Mouse (Mus musculus): ENCODE data around the gene Tpsg1.

The Tpsg1 gene

DNA sequence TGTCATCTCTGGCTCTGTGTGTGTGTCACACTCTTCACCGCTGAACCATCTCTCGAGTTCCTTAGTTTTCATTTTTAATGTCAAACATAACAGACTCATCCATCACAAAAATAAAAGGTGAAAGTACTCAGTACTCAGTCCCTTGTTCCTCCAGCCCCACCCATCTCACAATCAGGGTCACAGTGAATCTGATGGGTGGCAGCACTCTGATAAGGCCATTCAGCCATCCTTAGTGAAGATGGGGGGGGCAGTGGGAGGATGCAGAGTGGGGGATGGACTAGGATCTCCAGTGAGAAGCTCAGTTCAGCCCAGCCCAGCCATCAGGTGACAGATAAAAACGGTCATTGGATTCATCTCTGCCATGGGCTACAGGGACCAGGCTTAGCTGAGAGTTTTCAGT lies at the start of gene Tpsg1:
Gene Tpsg1 (plus strand): TSS at position 301 of the 400 bp plus-strand sequence.
- no peak for DNase-seq (ENCODE audit: low spot score)

DNA sequence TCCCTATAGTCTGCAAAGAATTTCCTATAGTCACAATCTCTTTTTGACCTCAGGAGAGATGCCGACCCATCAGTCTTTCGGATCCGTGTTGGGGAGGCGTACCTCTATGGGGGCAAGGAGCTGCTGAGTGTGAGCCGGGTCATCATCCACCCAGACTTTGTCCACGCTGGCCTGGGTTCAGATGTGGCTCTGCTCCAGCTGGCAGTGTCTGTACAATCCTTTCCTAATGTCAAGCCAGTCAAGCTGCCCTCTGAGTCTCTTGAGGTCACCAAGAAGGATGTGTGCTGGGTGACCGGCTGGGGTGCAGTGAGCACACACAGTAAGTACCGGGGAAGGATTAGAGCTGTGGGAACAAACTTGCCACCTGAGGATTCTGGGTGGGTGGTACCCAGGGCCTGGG lies 48.3 kb upstream of the Tpsg1 start:
- no peak for DNase-seq (ENCODE audit: low spot score)

DNA sequence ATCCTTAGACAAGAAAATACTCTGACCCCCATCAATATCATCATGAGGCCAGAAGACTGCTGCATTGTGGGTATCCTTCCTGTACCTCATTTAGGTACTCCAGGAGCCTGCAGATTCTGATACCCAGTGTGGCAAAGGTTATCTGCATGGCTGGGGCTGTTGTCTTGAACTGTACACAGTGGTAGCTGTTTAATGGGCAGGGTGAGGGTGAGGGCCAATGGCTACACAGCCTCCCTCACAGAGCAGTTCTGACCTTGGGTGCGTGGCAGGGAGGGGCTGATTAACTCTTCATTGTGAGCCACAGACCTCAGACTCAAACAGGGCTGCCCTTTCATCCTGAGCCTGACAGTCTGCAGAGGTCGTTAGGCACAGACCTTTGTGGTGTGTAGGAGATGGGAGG lies 46.1 kb upstream of the Tpsg1 start:
- no peak for DNase-seq (ENCODE audit: low spot score)

DNA sequence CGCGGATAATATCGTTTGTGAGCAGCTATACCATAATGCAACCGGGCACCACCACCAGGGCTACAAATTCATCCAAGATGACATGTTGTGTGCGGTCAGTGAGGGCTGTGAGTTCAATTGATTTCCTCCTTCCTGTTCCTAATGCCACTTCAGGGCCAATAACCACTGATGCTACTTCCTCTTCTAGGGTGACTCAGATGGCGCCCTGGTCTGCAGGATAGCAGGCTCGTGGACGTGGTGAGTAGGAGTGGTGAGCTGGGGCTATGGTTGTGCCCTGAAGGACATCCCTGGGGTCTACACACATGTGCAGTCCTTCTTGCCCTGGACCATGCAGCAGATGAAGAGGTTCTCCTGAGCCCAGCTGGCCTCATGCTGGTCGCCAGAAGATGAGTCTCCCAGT lies 36.8 kb upstream of the Tpsg1 start:
- DNase-seq (ENCODE audit: low spot score), result no peak

DNA sequence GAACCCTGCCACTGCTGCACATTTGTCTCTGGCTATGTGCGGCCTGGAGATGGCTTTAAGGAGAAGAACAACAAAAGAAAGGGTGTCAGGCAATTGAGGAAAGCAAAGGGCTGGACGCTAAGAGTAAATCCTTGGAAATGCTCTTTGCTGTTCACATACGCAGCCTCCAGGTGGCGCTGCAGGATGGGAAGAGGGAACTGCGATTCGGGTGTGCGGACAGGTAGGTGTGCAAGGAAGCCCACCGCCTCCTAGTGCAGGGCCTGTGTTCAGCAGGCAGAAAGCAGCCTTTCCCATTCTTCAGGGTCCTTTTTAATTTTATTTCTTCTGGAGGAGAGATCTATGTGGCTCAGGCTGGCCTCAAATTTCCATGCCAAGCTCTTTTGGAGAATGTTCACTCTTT lies 35.1 kb upstream of the Tpsg1 start:
- peak; percentile 49 for DNase-seq (ENCODE audit: low spot score)

DNA sequence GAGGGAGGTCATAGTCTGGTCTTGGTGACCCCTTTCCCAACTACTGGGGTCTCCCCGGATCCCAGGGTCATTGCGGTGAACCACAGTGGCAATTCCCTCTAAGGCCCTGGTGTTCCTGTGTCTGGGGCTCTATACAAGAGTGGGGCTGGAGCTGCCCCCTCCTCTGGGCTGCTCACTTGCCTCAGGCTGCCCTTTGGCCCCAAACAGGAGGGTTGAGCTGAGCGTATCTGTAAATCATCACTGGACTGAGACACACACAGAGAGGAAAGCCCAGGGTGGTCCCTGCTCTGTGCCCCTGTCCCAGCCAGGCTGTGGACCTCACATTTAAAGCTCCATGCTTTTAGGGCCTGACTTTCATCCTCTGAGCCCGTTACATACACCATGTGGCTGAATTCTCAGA lies 30.9 kb upstream of the Tpsg1 start:
- no peak for DNase-seq (ENCODE audit: low spot score)

DNA sequence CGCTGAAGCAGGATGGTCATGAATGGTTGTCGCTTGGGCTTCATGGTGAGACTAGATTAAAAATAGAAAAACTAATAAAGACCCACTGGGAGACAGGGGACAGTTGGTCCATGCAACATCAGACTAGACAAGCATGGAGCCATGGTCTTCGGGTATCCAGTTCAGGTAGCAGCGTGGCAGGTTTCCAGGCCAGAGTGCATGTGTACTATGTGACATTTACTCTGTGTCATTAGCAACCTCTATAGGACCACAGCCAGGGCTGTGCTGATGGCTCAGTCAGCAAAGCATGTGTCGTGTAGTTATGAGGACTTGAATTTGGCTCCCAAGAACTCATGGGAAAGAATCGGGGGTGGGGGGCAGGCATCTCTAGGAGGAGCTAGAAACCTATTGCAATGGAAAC lies 29.1 kb upstream of the Tpsg1 start:
- DNase-seq (ENCODE audit: low spot score), result no peak

DNA sequence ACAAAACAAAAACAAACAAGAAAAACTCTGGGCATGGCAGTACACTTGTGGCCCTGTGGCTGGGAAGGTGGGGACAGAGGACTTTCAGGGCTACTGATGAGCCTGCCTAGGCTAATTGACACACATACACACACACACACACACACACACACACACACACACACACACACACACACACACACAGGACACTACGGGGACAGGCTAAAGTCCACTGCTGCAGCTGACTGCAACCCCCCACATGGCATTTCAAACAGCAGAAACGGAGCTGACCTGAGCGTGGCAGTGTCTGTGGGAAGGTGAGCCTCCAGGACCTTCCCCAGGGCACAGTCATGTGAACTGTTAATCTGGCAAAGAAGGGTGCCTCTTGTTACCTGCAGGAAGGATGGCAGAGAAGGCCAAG lies 27.6 kb upstream of the Tpsg1 start:
- no peak for DNase-seq (ENCODE audit: low spot score)

DNA sequence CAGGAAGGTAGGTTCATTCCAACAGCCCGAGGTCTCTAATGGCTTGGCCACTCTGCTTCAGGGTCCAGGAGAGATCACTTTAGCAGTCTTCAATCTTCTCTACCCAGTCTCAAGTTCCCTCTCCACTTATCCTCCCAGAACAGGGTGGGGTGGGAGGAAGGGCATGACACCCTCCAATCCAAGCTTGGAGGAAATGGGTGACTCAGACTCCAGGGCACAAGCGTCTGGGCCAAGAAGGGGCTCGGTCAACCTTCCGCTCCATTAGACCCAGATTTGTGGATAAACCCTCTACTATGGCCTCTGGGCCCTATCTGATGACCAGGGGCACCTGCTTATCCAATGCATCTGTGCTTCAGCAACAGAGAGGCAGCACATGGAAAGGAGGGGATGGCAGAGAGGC lies 23.6 kb upstream of the Tpsg1 start, which contains the start of gene Tpsab1:
Gene Tpsab1 (minus strand): TSS at position 101 of the 400 bp plus-strand sequence.
- no peak for DNase-seq (ENCODE audit: low spot score)

DNA sequence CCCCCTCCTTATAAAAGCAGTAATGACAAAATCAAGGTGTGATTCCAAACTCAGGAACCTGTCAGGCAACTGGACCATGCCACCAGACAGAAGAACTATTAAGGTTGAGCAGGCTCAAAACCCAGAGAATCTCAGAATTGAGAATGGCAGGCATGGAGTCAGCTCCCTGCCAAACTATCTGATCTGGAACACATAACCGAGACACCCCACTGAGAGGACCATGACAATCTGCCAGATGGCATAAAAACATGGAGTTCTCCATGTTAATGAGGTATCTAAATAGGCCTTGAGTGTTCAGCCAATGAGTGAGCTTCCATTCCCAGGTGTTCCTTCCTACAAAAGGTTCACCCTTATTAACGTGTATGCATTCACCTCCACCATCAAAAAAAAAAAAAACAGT lies 7.8 kb upstream of the Tpsg1 start:
- DNase-seq (ENCODE audit: low spot score), result no peak

DNA sequence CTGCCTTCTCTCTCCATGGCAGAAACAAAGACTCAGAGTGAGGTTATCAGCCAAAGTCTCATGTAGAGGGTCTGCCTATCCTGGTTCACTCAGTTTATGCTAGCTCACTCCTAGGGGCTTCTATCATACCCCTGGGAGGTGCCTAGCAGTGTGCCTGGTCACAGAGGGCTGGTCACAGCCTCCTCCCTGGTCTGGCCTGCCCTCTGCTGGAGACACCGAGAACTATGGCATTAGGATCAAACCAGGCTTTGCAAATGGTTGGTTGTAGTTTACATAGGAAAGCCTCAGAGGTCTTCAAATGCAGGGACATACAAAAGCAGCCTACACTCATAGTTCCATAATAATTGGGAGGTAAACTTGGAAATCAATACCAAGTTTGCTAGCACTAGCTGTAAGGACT lies 5.3 kb upstream of the Tpsg1 start:
- no peak for DNase-seq (ENCODE audit: low spot score)

DNA sequence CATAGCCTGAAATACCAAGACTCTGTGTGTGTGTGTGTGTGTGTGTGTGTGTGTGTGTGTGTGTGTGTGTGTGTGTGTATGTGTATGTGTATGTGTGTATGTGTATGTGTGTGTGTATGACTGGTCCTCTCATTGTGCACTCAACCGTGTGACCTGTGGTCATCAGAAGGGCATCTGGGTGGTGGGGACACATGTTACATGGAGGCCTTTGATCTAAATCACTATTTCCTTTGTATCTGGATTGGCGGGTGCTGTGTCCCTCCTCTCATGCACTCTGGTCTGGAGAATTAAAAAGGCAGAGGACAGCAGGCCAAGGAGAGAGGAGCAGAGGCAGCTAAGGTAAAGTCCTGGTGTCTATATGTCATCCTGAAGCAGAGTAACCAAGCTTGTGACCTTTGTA lies 3.1 kb upstream of the Tpsg1 start, which contains the start of gene Tpsb2:
Gene Tpsb2 (plus strand): TSS at position 301 of the 400 bp plus-strand sequence.
- DNase-seq (ENCODE audit: low spot score), result no peak

DNA sequence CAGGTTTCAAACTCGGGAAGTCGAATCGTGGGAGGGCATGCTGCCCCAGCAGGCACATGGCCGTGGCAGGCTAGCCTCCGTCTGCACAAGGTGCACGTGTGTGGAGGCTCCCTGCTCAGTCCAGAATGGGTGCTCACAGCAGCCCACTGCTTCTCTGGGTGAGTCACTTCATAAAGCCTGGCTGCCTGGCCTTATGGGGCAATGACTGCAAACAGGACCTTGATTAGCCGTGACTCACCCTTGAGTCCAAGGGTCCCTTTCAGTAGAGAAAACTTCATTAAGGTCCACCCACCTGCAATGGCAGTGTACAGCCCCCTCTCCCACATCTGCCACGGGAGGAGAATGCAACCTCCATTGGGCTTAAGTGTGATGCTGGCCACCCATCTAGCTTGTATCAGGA lies 3.4 kb downstream of the Tpsg1 start:
- DNase-seq (ENCODE audit: low spot score), result no peak

DNA sequence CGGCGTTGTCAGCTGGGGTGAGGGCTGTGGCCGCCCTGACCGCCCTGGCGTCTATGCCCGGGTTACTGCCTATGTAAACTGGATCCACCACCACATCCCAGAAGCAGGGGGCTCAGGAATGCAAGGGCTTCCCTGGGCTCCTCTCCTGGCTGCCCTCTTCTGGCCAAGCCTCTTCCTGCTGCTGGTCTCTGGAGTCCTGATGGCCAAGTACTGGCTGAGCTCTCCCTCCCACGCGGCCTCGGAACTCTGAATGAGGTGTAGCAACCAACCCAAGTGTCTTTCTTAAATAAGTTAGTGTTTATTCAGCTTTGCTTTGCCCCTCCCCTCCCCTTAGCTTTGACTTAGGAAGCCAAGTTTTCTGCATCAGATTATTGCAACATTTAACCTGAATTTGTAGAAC lies 4.9 kb downstream of the Tpsg1 start:
- no peak for DNase-seq (ENCODE audit: low spot score)

DNA sequence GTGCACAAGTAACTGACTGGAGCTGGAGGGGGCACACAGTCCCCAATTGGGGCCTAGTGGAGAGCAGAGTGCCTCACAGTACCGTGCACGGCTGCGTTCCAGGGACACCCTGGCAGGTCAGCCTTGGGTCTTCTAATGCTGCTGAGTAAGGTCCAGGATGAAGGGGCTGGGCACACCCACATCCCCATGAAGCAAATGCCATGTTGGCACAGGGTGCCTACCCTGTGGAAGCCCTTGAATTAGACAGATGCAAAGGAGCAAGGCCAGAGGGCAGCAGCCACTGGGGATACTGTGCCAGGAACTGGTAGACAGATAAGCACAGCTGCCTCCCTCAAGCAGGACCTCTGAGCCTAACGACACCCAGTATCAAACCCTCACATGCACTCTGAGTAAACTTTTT lies 25.5 kb downstream of the Tpsg1 start:
- DNase-seq (ENCODE audit: low spot score), result no peak

DNA sequence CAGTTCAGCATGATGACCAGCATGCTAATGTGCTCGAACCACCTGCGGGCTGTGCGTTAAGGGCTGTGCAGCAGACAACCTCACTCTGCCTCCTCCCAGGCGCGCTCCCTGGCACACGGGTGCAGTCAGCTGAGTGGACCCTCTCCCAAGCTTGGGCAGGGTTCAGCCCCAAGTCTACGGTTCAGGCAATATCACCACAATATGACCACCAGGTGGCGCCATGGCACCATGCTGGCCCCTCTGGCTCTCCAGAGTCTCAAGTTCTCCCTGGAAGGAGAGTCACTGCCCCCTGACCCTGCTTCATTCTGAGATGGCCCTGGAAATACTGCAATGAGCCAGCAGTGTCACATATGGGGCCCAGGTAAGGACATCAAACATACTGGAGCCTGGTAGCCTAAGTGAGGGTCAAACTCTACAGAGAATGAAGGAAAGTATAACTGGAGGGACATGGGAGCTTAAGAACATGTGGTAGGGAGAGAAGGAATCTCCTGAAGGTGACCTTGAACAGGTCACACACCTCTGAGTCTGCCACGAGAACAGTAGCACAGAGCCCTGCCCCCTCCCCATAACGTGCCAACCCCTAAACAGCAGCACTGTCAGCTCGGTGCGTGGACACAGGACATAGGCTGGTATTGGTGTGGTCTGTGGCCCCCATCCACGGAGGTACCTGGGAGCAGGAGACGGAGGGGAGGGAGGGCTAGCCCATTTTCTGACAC lies 28.9 kb downstream of the Tpsg1 start:
- peak; percentile 53 for DNase-seq (ENCODE audit: low spot score)

DNA sequence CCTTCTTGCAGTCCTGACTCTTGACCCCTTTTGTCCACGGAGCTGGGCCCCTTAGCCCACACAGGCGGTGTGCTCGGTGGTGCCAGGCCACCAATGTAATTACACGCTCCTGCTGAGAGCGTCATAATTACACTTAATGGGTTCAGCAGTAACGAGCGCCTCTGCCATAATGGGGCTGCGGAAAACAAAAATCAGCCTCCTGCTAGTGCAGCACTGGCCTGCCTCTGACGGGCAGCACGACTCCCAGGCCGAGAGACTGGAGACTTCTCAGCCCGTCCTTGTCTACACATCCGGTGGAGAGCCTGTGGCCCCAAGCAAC lies 29.4 kb downstream of the Tpsg1 start:
- no peak for DNase-seq (ENCODE audit: low spot score)

DNA sequence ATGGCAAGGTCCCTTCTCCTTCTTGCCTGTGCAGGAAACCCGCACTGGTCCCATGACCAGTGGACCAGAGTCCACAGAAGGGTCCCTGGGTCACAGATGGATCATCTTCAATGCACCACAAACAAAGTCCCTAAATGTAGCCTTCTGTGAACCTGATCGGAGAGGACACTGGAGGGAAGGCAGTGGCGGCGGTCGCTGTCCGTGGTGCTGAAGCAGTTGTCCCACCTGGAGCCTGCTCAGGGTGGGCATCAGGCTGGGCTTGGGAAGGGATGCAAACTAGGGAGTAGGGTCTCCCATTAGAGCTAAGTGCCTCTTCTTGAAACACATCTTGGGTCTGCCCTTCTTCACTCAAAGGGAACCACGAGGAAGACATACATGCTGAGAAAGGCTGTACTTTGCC lies 31.4 kb downstream of the Tpsg1 start:
- no peak for DNase-seq (ENCODE audit: low spot score)

DNA sequence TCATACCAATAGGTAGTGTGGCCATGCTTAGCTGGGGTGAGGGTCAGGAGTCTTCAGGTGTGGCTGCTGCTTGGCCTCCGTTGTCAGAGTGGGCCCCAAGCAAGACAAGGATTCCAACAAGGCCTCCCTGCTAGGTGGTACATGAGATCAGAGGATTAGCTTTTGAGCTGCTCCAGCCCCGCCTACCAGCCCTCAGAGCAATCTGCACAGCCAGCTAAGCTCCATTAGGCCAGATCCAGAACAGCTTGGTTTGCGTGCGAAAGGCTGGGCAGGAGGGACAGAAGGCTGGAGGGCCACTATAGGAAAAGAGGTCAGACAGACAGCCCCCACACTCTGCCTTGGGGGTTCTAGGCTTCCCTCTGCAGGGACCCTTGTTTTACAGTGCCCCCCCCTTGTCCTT lies 32.4 kb downstream of the Tpsg1 start:
- DNase-seq (ENCODE audit: low spot score), result no peak

DNA sequence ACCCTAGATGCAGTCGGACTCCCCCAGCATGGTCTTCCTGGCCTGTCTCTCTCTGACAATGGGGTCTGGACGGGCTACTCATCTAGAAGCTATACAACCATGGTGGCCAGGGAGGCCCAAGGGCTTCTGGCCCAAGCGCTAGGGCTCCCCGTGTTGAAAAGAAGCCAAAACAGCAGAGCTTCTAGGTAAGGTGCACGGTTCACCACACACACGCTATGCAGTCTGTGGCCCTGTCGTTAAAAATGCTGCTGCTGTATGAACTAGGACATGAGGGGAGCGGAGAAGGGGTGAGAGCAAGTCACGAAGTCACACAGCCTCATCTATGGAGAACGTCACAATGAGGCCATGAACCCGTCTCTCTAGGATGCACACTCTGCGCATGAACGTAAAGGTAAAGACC lies 33.2 kb downstream of the Tpsg1 start:
- no peak for DNase-seq (ENCODE audit: low spot score)

DNA sequence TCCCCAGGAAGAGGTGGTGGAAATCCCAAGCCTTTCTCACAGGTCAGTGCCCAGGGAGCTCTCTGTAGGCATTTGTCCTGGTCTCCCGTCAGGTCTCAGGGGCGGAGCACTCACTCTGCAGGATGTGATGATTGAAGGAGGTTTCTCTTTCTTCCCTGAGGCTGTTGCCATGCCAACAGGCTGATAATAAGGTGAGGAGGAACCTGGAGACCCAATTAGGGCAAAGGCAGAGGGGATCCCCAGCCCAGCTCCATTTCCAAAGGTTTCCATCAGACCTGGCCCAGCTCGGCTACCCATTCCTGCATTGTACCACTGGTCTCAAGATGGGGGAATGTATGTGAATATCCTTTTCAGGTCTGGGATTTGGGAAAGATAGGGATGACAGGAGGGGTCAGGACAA lies 35.1 kb downstream of the Tpsg1 start:
- no peak for DNase-seq (ENCODE audit: low spot score)

DNA sequence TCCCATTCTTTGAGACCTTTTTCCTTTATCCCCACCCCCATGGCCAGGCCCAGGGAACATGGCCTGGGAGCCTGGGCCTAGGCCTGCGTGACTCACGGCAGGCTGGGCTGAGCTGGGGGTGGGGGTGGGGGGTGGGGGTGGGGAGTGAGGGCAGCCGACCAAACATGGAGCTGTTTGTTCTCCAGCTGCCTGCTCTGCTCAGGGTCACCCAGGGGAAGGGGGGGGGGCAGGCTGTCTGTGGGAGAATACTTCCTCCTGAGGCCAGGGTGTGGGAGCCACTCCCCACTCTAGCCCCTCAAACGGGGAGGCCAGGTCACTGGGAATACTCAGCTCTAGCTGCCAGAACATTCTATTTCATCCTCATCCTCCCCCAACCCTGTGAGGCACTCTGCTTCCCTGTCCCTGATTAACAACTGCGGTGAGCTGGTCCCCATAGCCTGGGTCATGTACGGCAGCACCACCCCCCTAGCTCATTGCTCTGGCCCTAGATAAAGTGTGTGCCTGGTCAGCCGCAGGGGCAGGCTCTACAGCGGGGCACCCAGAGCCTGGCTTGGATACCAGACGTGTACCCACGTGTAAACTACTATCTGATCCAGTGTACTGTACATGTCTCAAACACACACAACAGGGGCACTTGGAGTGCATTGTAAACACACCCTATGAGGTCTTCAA lies 36.3 kb downstream of the Tpsg1 start:
- DNase-seq (ENCODE audit: low spot score), result no peak

DNA sequence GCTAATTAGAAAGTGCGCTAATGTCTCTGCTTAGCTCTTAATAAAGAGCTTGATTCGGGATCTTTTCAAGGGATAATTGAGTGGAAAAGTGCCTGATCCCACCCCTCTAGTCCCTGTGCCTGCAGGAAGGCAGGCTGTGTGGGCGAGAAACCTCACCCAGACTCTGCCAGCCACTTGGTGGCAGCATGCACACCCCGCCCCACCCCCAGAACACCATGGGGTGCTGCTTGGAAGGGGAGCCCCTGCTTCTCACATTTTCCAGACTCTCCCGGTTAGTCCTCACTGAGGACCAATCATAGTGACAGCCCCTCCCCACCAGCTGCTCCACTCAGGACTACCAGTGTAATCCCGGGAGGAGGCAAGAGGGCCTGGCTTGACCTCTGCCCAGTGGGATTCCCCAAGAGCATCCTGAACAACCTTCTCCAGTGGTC lies 37.0 kb downstream of the Tpsg1 start:
- DNase-seq (ENCODE audit: low spot score), result no peak

DNA sequence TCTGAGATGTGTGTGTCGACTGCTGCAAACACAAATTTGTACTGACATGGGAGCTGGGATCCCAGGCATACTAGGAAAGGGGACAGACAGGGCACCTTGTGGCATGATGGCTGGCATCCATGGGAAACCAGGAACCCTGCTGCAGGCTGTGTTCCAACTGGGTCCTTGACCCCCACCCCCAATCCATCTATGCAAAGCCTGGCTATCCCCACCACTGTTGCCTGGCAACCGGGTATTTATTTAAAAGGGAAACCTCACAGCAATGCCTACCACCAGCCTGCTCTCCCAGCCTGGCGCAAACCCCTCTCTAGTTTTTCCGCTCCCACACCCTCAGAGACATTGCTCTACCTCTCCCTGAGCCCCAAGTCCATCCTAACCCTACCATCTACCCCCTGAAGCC lies 38.3 kb downstream of the Tpsg1 start:
- DNase-seq (ENCODE audit: low spot score), result no peak

Measured in testis, postnatal 14 days (tissue).